Mouse (Mus musculus) heart, adult 2 months (tissue): ENCODE measurements around the gene Lgsn. TPM values are rescaled to one million over a fixed set of nuclear protein-coding genes. Genes with fewer than 3 reads are reported as not detected.

Experiments used
- DNase-seq, 2 experiments: peaks; one replicate each; pipeline ENCODE4 v3.0.0; 2021
- H3K27ac ChIP-seq: fragments of 200-600 bp; 2 replicates; pipeline ENCODE4 v1.8.1; 2022
- H3K27me3 ChIP-seq: fragments of 200-500 bp; 2 replicates; pipeline ENCODE4 v1.6.1; 2012; ENCODE audit warnings: mild to moderate bottlenecking, low read length, inconsistent platforms, mixed read lengths; ENCODE audit not compliant: control insufficient read depth, insufficient read depth
- H3K36me3 ChIP-seq: fragments of 200-500 bp; 2 replicates; pipeline ENCODE4 v1.6.1; 2012; ENCODE audit warnings: low read length, inconsistent platforms; ENCODE audit not compliant: control insufficient read depth, insufficient read depth
- H3K4me1 ChIP-seq: fragments of 200-500 bp; 2 replicates; pipeline ENCODE4 v1.6.1; 2011; ENCODE audit warnings: low read length; ENCODE audit not compliant: control insufficient read depth, insufficient read depth
- H3K4me3 ChIP-seq: fragments of 200-600 bp; 2 replicates; pipeline ENCODE4 v1.8.1; 2022
- H3K79me2 ChIP-seq: fragments of 200-500 bp; replicated peaks from 2 replicates; pipeline ENCODE4 v1.6.1; 2012; ENCODE audit warnings: mild to moderate bottlenecking, inconsistent platforms, low read length, moderate library complexity, mixed read lengths; ENCODE audit not compliant: control insufficient read depth, insufficient read depth
- H3K9ac ChIP-seq: fragments of 200-500 bp; 2 replicates; pipeline ENCODE4 v1.6.1; 2012; ENCODE audit warnings: low read depth, mild to moderate bottlenecking, control low read depth, inconsistent platforms, low read length, mixed read lengths
- CTCF ChIP-seq: fragments of 200-600 bp; IDR thresholded peaks from 2 replicates; pipeline ENCODE4 v1.8.1; 2022; ENCODE audit warnings: antibody characterized with exemption, mild to moderate bottlenecking, moderate library complexity
- EP300 ChIP-seq: fragments of 200-500 bp; IDR thresholded peaks from 2 replicates; pipeline ENCODE4 v1.6.1; 2011; ENCODE audit warnings: low read depth, low read length, control low read depth; ENCODE audit not compliant: insufficient read depth
- POLR2A ChIP-seq: fragments of 200-500 bp; IDR thresholded peaks from 2 replicates; pipeline ENCODE4 v1.6.1; 2011; ENCODE audit warnings: mild to moderate bottlenecking, low read depth, low read length, control low read depth; ENCODE audit not compliant: insufficient read depth
- WGBS: fragments of 180-500 bp; shearing (Covaris S2); methylation state at CpG from one replicate; pipeline ENCODE4 v1.1.7; 2018; 5-methylcytosine and 5-hydroxymethylcytosine counted together
- intact Hi-C: fragments of 180-260 bp; cut with DNase I; formaldehyde crosslinking; loops from one replicate; pipeline ENCODE4 v1.15.1; 2025
- polyA plus RNA-seq: library from polyadenylated mRNA; depleted of rRNA; stranded (reverse); fragments of >200 nt; gene quantifications from 2 replicates; pipeline ENCODE4 v1.2.3, GENCODE M21; 2012
- total RNA-seq, 2 experiments: library from RNA; stranded (reverse); gene quantifications; 2 replicates each; pipeline ENCODE4 v1.2.3; 2021

Gene Lgsn
- total and polyA plus RNA-seq, 3 experiments: not detected

DNA sequence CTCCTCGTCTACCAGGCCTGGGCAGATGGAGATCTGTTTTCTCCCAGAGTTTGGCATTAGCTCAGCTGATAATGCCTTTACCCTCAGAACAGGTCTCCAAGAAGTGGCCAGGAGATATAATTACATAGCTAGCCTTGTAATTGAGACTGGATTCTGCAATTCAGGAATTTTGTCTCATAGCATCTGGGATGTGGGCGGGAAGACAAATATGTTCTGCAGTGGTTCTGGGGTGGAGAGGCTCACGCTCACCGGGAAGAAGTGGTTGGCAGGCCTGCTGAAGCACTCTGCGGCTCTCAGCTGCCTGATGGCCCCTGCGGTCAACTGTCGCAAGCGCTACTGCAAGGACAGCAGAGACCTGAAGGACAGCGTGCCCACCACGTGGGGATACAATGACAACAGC lies 27.6 kb downstream of the Lgsn start:
- TF ChIP-seq EP300: no peak
- TF ChIP-seq POLR2A: no peak
- TF ChIP-seq CTCF: no peak
- Histone ChIP-seq H3K36me3 (no peaks in the 10 kb centered on the region), H3K9ac (no peak overlapping the region), H3K27ac (no peak overlapping the region), H3K4me1 (no peaks in the 10 kb centered on the region), H3K4me3 (no peak overlapping the region), H3K27me3 (no peaks in the 10 kb centered on the region), H3K79me2 (no peaks in the 10 kb centered on the region)
- 80% methylated on average over 10 of the region's 10 CpGs for WGBS
- no peak for DNase-seq
- intact Hi-C loops: no loop called here

DNA sequence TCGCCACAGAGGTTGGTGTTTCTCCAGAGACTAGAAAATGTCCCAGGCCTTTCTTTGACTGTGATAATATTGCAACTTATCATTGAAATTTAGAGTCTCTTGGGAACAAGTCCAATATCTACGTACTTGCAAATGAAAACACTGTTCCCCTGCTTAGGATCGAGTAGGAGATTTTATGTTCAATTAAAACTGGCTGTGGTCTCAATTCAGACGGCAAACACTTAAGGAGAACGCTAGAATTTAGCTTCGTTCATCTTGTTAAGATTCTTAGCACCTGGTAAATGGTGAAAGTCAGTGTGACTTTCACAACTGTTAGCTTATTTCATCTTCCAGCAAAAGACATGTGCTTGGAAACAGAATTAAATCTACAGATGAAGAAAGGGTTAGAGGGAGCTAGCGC lies 29.1 kb downstream of the Lgsn start:
- DNase-seq: no peak
- no peak overlapping the region for H3K9ac ChIP-seq
- intact Hi-C loops: no loop called here
- WGBS: 63% methylated on average over 7 of the region's 7 CpGs
- H3K4me3 ChIP-seq: no peak overlapping the region
- no peaks in the 10 kb centered on the region for H3K36me3 ChIP-seq
- H3K79me2 ChIP-seq: no peaks in the 10 kb centered on the region
- H3K4me1 ChIP-seq: no peaks in the 10 kb centered on the region
- no peak overlapping the region for H3K27ac ChIP-seq
- H3K27me3 ChIP-seq: no peaks in the 10 kb centered on the region
- TF ChIP-seq CTCF (no peak), POLR2A (no peak), EP300 (no peak)

DNA sequence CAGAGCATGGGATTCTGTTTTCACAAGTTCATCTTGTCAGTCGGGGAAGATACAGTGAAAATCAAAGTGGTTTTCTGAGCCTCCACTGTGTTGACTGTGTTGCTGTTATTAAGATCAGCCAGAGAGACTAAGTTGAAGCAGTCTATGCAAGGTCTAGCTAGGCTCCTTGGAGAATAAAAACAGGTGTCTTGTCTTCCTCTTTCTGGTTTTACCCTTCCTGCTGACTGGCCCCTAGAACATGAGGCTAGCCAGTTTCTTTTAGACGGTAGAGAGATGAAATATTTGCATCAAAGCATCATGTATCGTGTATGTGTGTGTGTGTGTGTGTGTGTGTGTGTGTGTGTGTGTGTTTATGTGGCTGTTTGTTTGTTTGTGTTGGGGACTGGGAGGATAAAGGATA lies 29.6 kb downstream of the Lgsn start:
- Histone ChIP-seq H3K4me3 (no peak overlapping the region), H3K9ac (no peak overlapping the region), H3K36me3 (no peaks in the 10 kb centered on the region), H3K27me3 (no peaks in the 10 kb centered on the region), H3K27ac (no peak overlapping the region), H3K79me2 (no peaks in the 10 kb centered on the region), H3K4me1 (no peaks in the 10 kb centered on the region)
- no peak for TF ChIP-seq CTCF
- TF ChIP-seq POLR2A: no peak
- TF ChIP-seq EP300: no peak
- 65% methylated on average over 3 of the region's 3 CpGs for WGBS
- DNase-seq: no peak
- intact Hi-C loops: no loop called here

DNA sequence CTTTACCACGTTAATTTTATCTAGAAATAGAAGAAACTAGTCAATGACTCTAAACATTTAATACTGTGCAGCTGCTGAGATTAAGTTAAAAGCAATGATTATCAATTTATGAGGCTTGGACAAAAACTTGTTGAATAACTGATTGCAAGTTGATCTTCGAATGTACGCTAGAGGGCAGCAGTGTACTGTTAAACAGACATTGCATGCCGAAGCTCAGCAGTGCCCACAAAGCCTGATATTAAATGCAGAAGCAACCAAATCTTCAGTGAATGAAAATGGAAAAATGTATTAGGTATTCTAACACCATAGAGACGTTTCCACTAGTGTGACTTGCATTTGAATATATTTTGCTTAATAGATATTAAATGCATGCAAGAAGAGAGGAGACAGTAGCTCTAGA lies 33.9 kb downstream of the Lgsn start:
- Histone ChIP-seq H3K79me2 (no peaks in the 10 kb centered on the region), H3K36me3 (no peaks in the 10 kb centered on the region), H3K27me3 (no peaks in the 10 kb centered on the region), H3K27ac (no peak overlapping the region), H3K9ac (no peak overlapping the region), H3K4me3 (no peak overlapping the region), H3K4me1 (peaks cover 2% of the 10 kb centered on the region)
- intact Hi-C loops: no loop called here
- DNase-seq: no peak
- 2% methylated on average over 5 of the region's 5 CpGs for WGBS
- TF ChIP-seq CTCF (peak; percentile 86), POLR2A (no peak), EP300 (no peak)

DNA sequence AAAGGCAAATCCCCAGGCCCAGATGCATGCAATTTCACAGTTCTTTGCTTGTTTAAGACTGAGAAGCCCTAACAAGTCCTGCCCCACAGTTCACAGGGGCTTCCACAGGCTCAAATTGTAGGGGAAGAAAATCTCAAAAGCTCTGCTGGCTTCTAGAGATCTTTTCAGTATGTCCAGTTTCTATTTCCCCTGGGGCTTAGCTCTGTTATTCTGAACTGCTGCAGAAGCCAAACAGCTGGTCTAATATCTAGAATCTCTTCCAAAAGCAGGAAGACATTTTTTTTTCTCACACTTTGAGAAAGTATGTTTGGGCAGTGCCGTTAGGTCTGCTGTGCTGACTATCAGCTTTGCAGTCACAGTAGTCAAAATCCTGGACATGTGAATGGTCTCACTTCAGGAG lies 38.6 kb downstream of the Lgsn start:
- H3K27me3 ChIP-seq: no peaks in the 10 kb centered on the region
- no peaks in the 10 kb centered on the region for H3K36me3 ChIP-seq
- no peaks in the 10 kb centered on the region for H3K79me2 ChIP-seq
- no peak overlapping the region for H3K27ac ChIP-seq
- no peak overlapping the region for H3K4me3 ChIP-seq
- WGBS: 38% methylated on average over 1 of the region's 1 CpGs
- H3K4me1 ChIP-seq: peaks cover 2% of the 10 kb centered on the region
- intact Hi-C loops: no loop called here
- H3K9ac ChIP-seq: no peak overlapping the region
- no peak for DNase-seq
- no peak for TF ChIP-seq POLR2A
- TF ChIP-seq EP300: no peak
- no peak for TF ChIP-seq CTCF

DNA sequence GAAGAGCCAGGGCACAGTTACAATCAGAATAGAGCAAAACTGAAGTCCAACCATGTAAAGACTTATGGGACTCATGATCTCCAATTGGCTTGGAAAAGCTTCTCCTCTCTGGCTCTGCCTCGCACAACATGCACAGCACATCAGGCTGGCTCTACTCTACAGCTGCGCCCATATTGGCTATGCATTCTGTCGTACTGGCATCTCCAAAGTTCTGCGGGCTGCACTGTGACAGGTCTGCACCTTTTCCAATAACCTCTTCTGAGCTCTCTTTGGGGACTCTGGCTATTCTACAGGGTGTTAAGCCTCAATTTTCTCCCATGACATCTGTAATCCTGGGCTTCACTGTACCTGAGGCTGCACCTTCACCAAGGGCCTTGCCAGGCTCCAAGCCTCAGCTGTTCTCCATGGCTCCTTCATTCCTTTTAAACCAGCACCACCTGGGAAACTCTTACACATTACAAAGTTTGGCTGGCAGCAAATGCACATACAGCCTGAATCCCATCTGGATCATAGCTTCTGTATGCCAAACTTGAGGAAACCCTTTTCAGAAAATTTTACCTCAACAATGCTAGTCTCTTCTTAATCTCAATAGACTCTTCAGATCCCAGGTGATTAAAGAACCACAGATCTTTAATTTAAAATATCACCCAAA lies 44.5 kb downstream of the Lgsn start:
- WGBS: 90% methylated on average over 4 of the region's 4 CpGs
- intact Hi-C loops: no loop called here
- no peaks in the 10 kb centered on the region for H3K4me1 ChIP-seq

More for the DNA sequence above, 44.5 kb downstream of the Lgsn start:
- Histone ChIP-seq H3K27me3 (no peaks in the 10 kb centered on the region), H3K79me2 (no peaks in the 10 kb centered on the region), H3K4me3 (no peak overlapping the region), H3K27ac (no peak overlapping the region), H3K9ac (no peak overlapping the region), H3K36me3 (no peaks in the 10 kb centered on the region)
- no peak for DNase-seq
- TF ChIP-seq CTCF (no peak), POLR2A (no peak), EP300 (no peak)
